Mouse (Mus musculus) embryonic fibroblast, embryonic 13.5 days (primary cell): Measurements from ENCODE around the gene Ttyh3.

Experiments
- CTCF ChIP-seq: IDR thresholded peaks from 2 replicates; pipeline ENCODE4 v1.5.1; 2011; ENCODE audit warnings: mild to moderate bottlenecking, control low read depth, low read length, moderate library complexity, borderline replicate concordance; ENCODE audit not compliant: insufficient read depth
- POLR2A ChIP-seq: IDR thresholded peaks from 2 replicates; pipeline ENCODE4 v1.6.1; 2011; ENCODE audit warnings: low read depth, mild to moderate bottlenecking, control low read depth, low read length, moderate library complexity

GRCm38 (mm10) chr5:140612191-140612590, 36.6 kb downstream of the Ttyh3 start:
- no peak for TF ChIP-seq POLR2A
- TF ChIP-seq CTCF = no peak
